1 mouse cellular context compared by ENCODE assay signal in genomic region chr10:98901533-98901932, GRCm38 (mm10).
TF ChIP-seq lines count a peak whose summit lies in the region.

No protein-coding gene starts in this region.

TF ChIP-seq in MEL, 35 proteins besides CTCF, POLR2A, EP300 and RAD21 (continued from another document):
- TF ChIP-seq USF1 (IDR thresholded peaks at IDR 0.05; ENCODE audit: low read depth, low read length) = no peak
- no peak for TF ChIP-seq RCOR1 (IDR thresholded peaks at IDR 0.05; ENCODE audit: low read depth, low read length)
- TF ChIP-seq ZNF384 (IDR thresholded peaks at IDR 0.05; ENCODE audit: low read depth, low read length) = peak; percentile 95
